Mouse (Mus musculus) granulocyte monocyte progenitor cell, adult 5-6 weeks (primary cell): ENCODE data around the gene Fam45a. TPM values are rescaled to one million over a fixed set of nuclear protein-coding genes. Genes with fewer than 3 reads are reported as not detected.

ENCODE experiments used
- ATAC-seq: replicated peaks from 2 replicates; pipeline ENCODE4 v1.8.0; 2016; ENCODE audit warnings: mild to moderate bottlenecking, moderate TSS enrichment, inconsistent platforms; ENCODE audit not compliant: poor library complexity, severe bottlenecking
- total RNA-seq, 2 experiments: library from RNA; stranded (forward) in 1 of 2; stranded (reverse) in 1 of 2; fragments of 200-712, 200-1000 nt in 1 of 2; fragments of >200 nt in 1 of 2; fragmentation: Nextera tagmentation in 1 of 2; gene quantifications; 2 replicates each; pipeline ENCODE4 v1.2.3; 2014 to 2017

The Fam45a gene
- 27.0 and 54.3 TPM in 2 replicates for total RNA-seq (2014; fragmentation: Nextera tagmentation)
- total RNA-seq (2017) = 19.8 and 19.9 TPM in 2 replicates

DNA sequence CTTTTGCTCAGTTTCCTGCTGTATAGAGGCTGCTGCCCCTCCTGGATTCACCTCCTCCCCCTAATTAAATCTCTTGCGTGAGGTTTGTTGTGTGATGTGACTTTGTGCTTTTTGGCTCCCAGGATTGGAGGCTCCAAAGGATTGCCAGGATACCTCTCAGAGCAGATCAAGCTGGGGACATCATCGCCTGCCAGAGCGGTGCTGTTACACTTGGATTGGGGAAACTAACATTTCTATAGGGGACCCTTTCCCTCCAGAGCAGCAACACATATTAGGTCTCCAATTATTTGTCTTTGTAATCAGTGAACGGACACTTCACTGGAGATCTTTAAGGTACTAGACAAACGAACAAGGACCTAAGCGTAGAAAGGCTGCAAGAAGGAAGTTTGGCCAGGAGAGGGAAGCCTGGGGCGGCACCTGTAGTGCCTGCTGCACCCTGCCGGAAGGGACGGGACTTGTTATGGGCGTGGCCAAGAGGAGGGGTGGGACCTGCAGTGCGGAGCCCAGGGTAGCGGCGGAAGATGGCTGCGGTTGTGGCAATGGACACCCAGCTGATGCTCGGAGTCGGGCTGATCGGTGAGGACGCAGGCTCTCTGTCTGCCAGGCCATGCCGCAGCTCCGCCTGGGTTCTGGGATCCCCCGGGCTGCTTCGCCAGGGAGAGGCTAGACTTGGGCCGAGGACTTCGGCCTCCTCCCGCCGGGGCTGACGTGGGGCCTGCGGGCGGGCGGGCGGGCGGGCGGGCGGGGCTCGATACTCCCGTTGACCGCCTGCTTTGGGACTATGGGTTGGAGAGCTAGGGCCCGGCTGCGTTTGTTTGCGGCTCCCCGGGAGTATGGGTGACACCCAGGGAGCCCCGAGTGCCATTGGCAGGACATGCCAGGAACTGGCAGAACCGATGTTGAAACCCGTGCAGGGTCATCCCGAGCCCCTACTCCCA is at the start of gene Fam45a:
Gene Fam45a (plus strand): TSS at position 488 of the 938 bp plus-strand sequence.
- ATAC-seq = peak; percentile 100

DNA sequence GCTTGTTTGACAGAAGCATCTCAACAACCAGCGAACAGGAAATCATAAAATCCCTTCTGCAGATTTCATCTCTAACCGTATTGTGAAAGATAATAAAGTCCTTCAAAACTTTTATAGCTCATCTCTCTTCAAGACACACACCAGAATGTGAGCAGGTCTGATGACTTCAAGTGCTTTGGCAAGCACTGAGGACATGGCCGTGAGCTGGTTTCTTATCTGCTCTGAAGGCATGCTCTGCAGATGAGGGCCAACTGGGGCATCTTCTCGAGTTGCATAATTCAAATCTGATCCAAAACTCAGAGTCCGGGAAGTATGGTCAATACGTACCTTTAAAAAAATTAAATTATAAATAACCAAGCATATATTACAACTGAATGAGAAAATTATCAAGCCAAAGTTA is 38.0 kb upstream of the Fam45a start:
- no peak for ATAC-seq

DNA sequence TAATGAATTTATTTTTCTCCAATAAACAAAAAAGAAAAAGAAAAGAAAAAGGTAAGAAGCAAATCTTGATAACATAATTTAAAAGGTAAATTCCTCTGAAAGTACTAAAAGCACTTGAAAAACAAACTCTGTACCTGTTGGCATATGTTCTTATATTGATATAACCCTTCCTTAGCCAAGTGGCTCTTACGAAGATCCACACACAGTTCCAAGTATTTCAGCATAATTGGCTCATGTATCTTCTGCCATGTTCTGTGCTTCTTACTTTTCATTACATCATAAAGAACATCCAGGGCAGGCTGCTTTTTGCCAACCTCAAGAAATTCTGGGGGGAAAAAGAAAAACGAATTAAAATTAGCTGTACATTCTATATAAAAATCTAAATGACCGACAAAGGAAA is 29.4 kb upstream of the Fam45a start:
- ATAC-seq = no peak

DNA sequence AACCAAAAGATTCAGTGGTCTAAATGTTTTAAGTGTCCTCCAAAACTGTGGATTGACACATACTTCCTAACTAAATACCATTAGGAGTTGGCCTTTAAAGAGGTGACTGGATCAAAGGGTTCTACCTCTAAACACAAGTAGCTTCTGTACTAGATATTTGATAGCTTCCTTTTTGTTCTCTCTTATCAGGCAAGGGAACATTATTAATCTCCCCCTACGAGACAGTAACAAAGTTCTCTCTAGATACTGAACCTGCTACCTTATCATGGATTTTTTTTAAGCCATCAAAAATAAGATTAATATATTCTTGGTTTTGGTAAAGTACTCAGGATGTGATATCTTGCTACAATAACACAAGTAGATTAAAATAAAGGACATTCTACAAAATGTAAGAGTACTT is 26.7 kb upstream of the Fam45a start:
- no peak for ATAC-seq

DNA sequence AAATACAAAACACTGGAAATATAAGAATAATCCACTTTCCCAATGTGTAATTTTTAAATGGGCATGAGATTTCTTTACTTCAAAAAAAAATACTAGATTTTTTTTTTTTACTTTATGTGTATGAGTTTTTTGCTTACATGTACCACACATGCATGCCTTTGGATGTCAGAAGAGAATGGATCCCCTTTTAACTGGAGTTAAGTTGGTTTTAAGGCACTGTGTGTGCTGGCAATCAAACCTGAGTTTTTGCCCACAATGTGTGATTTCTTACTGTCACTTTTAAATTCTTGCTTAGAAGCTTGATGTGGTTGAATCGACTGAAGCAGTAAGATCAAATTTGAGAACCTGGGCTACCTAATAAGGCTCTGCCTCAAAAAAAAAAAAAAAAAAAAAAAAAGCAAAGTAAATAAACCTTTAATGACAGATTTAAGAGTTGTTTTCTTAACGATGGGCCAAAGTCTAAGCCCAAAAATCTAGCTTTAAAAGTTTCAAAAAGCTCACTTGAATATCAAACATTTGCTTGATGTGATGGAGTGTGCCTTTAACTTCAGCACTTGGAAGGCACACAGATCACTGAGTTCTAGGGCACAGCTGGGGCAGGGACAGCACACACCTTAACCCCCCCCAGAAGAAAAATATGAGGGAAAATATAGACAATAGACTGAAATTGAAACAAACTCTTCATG is 23.8 kb upstream of the Fam45a start:
- ATAC-seq = no peak

DNA sequence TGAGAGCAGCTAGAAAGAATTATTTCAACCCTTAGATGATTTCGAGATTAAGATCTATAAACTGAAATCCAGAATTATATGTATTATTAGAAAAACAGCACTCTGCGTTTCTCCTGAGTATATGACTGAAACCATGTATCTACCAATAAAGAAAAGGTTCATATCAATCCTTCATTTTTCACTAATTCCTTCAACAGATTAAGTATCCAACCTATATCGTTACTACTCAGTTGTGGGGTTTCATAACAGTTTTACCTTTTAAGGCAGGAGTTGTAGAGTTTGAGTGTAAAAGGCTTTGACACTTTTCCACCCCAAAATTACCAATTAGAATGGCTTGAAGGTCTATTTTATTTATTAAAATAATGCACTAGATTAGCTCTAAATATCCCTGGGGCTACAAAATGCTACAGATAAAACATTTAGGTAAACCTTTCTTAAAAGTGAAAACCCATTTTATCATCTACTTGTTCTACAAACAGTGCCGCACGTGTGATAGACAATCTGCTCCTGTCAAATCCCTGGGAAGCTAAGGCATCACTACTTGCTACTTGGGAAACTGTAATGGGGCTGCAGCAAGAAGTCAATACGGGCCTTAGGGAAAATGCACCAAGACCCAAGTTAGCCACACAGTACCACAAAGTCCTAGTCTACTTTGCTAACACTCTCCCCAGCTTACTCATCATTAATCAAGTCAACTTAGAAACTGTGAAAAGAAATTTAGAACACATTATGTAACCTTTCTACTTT is 23.0 kb upstream of the Fam45a start:
- ATAC-seq = no peak

DNA sequence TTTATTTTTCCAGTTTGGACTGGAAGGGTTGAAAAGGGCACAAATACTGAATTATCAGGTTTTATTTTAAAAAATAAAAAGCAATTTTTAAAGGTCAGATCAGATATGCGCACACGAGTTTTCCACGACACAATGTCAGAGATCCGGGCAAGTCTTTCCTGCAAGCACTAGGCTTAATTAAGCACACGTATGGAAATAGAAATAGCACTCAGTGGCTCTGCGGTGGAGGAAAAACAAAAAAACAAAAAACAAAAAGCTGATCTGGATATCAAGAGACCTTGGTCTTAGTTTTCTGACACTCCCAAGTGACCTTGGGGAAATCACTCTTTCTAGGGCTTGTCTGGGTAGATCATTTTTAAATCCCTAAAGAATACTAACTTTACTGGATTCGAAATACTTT is 21.9 kb upstream of the Fam45a start:
- ATAC-seq = no peak

DNA sequence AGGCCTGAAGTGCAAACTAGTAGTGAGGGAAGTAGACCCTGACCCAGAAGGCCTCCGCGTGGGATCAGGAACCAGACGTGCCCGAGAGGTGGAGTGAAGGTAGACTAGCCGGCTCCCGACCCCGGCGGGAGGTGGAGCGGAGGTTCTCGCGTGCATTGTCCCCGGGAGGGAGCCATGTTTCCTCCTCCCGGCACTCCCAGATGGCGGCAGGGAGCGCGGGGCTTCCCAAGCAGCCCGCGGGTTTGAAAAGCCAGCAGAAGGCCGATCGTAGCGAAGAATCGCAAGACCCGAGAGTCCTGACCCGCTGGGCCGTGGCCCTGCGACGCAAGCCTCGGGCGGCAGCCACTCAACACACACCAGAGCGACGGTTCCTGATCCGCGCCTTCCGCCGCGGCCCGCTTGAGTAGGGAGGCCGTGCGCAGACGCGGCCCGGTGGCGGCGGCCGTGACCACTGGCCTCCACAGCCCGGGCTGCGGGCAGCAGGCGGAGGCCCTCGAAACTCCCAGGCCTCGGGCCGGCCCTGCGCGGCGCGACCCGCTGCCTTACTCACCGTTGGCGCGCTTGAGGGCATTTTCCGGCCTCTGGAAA is 21.4 kb upstream of the Fam45a start:
- ATAC-seq = peak; percentile 40

DNA sequence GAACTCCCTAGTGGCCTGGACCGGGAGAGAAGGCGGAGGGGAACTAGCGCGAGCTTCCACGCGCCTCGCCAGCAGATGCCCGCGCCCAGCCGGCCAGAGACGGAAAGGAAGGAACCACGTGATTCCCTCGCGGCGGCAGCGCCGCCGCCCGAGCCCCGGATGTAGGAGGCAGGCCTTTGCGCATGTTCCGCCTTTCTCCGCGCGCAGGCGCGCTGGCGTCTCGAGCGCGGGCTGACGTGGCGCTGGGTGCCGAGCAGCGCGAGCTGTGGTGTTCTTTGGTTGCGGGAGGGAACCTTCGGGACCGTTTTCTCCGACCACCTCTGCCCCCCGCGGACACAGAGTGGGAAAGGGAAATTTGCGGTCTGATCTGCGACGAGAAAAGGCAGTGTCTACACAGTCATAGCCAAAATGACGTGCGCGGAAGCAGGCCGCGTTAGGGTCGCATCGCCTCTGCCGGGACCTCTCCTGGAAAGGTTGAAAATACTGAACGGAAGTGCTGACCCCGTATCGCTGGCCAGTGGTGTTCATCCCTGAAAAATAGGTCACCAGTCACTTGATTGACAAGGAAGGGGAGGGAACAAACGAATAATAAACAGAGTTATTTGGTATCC is 20.7 kb upstream of the Fam45a start, which contains the start of gene Eif3a:
Gene Eif3a (minus strand): TSS at position 108 of the 611 bp plus-strand sequence.
- ATAC-seq = peak; percentile 77

DNA sequence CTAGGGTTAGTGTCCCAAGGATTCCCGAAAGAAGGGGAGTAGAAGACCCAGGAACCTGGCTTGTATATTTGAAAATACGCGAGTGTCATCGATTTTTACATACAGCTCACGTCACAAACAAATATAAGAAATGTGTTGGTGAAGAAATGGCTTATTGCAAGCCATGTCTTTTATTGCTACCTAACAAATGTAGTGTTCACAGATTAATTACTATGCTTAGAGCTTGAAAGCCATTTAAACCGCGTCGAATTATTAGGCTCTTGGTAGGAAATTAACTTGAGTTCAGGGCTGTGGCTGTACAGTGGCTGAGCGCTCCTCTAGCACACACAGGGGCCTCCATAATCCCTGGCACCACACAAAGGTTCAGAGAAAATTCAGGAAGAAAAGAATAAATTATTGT is 20.2 kb upstream of the Fam45a start:
- ATAC-seq = no peak

DNA sequence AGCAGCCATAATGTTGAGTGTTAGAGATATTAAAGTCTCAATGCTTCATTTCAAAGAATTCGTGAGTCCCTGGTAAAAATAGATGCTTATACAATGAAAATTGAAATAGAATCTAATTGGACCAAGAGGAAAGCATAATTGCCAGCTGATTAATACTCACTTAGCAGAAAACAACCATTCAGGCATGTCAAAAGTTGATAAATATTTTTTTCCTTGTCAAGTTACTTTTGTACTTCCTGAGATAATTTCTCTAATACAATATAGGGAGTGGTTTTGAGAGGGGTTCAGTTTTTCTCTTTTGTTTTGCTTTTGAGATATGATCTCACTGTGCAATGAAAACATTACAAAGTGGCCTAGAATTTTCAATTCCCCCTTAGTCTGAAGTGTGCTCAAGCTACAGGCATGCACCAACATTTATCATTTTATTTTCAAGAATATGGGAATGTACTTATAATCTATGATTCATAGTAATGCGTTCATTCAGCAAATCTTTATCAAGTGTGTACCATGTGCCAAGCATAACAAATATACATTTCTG is 18.1 kb upstream of the Fam45a start:
- no peak for ATAC-seq

DNA sequence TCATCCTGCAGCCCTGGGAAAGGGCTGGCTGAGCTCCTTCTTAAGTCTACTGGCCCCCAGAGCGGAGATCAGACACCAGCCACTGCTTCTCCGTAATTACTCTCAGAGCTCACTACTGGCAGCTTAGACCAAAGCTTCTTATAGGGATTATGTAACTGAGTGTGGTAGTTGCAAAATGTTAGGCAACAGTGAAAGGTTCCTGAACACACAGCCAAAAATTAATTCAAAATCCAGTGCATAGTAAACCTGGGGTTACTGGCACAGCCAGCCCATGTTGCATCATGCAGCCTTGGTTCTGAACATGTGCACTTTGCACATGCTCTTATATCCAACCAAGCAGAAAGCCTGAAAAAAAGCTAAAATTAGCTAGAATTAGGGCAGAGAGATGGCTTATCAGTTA is 16.1 kb upstream of the Fam45a start:
- ATAC-seq = peak; percentile 73

DNA sequence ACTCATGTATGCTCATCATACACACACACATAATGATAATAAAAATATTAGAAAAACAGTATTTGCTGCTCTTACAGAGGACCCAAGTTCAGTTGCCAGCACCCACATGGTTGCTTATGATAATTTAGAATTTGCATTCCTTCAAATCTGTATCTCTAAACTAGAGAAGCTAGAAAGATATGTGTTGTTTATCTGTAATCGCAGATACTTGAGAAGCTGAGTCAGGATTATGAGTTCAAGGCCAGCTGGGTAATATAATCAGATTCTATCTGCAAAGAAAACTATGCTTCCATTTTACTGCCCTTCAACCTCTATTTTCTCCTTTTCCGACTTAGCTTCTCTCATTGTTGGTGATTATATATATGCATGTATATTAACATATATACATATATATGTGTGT is 14.0 kb upstream of the Fam45a start:
- no peak for ATAC-seq

DNA sequence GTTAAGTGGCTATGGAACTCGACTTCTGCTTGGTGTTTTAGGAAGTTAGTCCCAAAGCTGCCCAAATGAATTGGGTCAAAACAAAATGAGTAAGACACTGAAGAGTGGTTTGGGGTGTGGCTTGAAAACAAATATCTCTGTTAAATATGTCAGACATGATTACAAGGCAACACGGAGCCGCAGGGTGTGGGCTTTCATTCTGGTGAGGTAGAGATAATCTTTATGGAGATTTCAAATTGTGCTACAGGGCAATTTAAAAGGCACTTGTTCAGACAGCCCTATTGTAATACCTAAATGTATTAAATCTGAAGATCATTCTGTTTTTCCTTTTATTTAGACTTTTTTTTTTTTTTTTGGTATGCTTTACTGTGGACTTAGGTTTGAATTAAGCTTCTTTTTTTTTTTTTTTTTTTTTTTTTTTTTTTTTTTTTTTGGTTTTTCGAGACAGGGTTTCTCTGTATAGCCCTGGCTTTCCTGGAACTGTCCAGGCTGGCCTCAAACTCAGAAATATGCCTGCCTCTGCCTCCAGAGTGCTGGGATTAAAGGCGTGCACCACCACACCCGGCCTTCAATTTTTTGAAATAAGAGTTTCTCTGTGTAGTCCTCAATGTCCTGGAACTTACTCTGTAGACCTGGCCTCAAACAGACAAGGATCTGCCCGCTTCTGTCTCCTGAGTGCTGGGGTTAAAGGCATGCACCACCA is 11.4 kb upstream of the Fam45a start:
- no peak for ATAC-seq

DNA sequence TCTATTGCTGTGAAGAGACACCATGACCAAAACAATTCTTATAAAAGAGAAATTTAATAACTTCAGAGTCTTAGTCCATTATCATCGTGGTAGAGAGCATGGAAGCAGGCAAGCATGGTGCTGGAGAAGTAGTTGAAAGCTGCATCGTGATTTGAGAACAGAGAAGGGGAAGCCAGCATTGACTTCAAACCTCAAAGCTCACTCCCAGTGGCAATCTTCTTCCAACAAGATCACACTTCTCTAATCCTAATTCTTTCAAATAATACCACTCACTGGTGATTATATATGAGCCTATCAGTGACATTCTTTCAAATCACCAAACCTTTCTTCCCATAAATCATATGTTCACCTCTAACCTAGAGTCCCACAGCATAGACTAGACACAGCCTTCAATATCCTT is 6.5 kb upstream of the Fam45a start:
- ATAC-seq = peak; percentile 46; the same call in 1 of the 2 replicates

DNA sequence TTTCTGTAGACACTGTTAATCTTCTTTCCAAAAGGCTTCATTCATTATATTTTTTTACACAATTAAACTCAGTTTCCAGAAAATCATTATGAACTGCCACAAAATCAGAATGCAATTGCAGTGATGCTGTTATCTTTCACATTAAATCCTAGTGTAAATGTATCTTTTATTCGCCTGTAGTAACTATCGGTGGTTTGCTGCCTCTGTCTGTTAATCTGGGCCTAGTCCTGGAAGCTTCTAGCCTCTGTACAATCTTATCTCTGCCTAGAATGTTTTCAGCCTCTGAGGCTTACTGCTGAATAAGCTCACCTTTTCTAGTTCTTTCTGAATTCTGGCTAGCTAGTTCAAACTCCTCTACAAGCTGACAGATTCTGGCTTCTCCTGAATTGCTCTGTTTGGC is 1.5 kb upstream of the Fam45a start:
- ATAC-seq = no peak

DNA sequence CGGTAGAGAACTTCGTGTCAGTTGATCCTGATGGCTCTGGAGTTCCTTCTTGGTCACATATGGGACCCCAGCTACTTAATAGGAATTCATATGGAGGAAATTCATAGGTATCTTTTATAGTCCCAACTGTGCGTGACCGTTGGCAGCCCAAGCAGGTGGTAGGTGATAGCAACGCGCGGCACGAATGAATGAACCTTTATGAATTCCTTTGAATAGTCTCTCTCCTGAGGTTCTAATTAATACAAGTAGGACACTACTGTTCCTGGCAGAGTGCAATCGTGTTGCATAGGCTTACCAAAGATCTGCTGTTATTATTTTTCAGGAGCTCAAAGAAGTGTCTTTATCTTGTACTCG is 628 bp downstream of the Fam45a start:
- no peak for ATAC-seq

DNA sequence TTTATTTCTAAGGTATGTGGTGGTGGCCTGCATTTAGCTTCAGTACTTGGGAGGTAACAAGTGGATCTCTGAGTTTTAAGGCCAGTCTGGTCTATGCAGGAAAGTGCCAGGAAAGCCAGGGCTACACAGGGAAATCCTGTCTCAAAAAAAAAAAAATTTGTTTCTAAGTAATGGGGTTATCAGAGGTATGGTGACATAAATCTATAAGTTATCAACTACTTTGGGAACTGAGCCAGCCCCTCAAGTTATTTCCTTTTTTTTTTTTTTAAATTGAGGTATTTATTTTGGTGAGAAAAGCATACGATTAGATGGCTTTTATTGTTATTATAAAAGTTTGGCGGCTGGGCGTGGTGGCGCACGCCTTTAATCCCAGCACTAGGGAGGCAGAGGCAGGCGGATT is 1.7 kb downstream of the Fam45a start:
- ATAC-seq = no peak

DNA sequence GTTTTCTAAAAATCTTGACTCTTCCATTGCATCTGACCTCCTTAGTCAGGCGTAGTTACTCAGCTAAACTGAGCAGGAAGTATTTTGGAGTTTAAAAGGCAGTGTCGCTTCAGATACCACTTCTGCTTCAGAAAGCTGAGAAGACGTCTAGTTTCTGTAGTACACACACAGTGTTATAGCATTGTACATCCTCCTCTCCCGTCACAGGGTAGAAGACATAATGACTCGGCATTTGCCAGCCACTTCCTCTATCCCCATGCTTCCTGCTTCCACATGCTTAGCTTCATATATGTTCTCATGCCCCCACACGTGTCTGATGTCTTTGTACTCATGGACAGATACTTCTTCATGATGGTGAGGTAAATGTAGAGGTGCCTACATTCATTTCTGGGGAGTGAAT is 7.3 kb downstream of the Fam45a start:
- ATAC-seq = peak; percentile 100
